Mouse (Mus musculus) lung, adult 2 months (tissue): ENCODE measurements around the gene D11Wsu47e. TPM values are rescaled to one million over a fixed set of nuclear protein-coding genes. Genes with fewer than 3 reads are reported as not detected.

ENCODE experiments used
- DNase-seq: peaks from one replicate; pipeline ENCODE4 v3.0.0; 2022
- H3K4me1 ChIP-seq: fragments of 200-500 bp; 2 replicates; pipeline ENCODE4 v1.6.1; 2011; ENCODE audit warnings: low read length; ENCODE audit not compliant: control insufficient read depth, insufficient read depth
- H3K4me3 ChIP-seq: fragments of 200-500 bp; replicated peaks from 2 replicates; pipeline ENCODE3; 2011; ENCODE audit warnings: low read depth, mild to moderate bottlenecking, control low read depth, low read length; ENCODE audit errors: extremely low read depth
- CTCF ChIP-seq: fragments of 200-500 bp; IDR thresholded peaks from 2 replicates; pipeline ENCODE4 v1.5.1; 2011; ENCODE audit warnings: mild to moderate bottlenecking, low read length, control low read depth; ENCODE audit not compliant: insufficient read depth
- POLR2A ChIP-seq: fragments of 200-500 bp; IDR thresholded peaks from 2 replicates; pipeline ENCODE4 v1.6.1; 2011; ENCODE audit warnings: low read depth, mild to moderate bottlenecking, control low read depth, low read length, borderline replicate concordance; ENCODE audit errors: extremely low read depth
- WGBS: fragments of 180-500 bp; shearing (Covaris S2); methylation state at CpG from one replicate; pipeline ENCODE4 v1.1.7; 2018; 5-methylcytosine and 5-hydroxymethylcytosine counted together
- polyA plus RNA-seq: library from polyadenylated mRNA; depleted of rRNA; stranded (reverse); fragments of >200 nt; gene quantifications from 2 replicates; pipeline ENCODE4 v1.2.3, GENCODE M21; 2012

Gene D11Wsu47e
- polyA plus RNA-seq, 1 experiment: 7.1 TPM

GRCm38 (mm10) chr11:113678373-113678772, 5.8 kb upstream of the D11Wsu47e start:
- DNase-seq: no peak
- H3K4me1 ChIP-seq: peaks cover 8% of the 10 kb centered on the region
- 68% methylated on average over 8 of the region's 8 CpGs for WGBS
- no peak overlapping the region for H3K4me3 ChIP-seq
- TF ChIP-seq CTCF: no peak
- no peak for TF ChIP-seq POLR2A

GRCm38 (mm10) chr11:113680954-113681353, 3.3 kb upstream of the D11Wsu47e start:
- Histone ChIP-seq H3K4me3 (no peak overlapping the region), H3K4me1 (peaks cover 11% of the 10 kb centered on the region)
- WGBS: 70% methylated on average over 2 of the region's 2 CpGs
- TF ChIP-seq POLR2A: no peak
- no peak for TF ChIP-seq CTCF
- no peak for DNase-seq

- H3K4me1 ChIP-seq: peaks cover 11% of the 10 kb centered on the region
- TF ChIP-seq POLR2A: no peak
- no peak for TF ChIP-seq CTCF
- H3K4me3 ChIP-seq: no peak overlapping the region
- no peak for DNase-seq
Measured at GRCm38 (mm10) chr11:113681979-113682378, 2.2 kb upstream of the D11Wsu47e start.

- DNase-seq: peak; percentile 43
- WGBS: 1% methylated on average over 38 of the region's 38 CpGs
- TF ChIP-seq CTCF: no peak
- peak; percentile 3; the same call in 1 of the 2 replicates for TF ChIP-seq POLR2A
- H3K4me3 ChIP-seq: peak overlapping the region; percentile 100
- H3K4me1 ChIP-seq: peaks cover 11% of the 10 kb centered on the region
Measured at GRCm38 (mm10) chr11:113682897-113683626, 1.1 kb upstream of the D11Wsu47e start.

- WGBS: under 1% methylated on average over 37 of the region's 38 CpGs
- Histone ChIP-seq H3K4me1 (peaks cover 9% of the 10 kb centered on the region), H3K4me3 (peak overlapping the region; percentile 100)
- TF ChIP-seq CTCF: no peak
- no peak for TF ChIP-seq POLR2A
- DNase-seq: no peak
Measured at GRCm38 (mm10) chr11:113683627-113683956, 620 bp upstream of the D11Wsu47e start.

GRCm38 (mm10) chr11:113684707-113685426, 655 bp downstream of the D11Wsu47e start:
- no peak for TF ChIP-seq POLR2A
- TF ChIP-seq CTCF: no peak
- H3K4me1 ChIP-seq: peaks cover 6% of the 10 kb centered on the region
- peak overlapping the region; percentile 96 for H3K4me3 ChIP-seq
- DNase-seq: no peak
- WGBS: 39% methylated on average over 25 of the region's 25 CpGs

- no peak for TF ChIP-seq POLR2A
- no peak for TF ChIP-seq CTCF
- Histone ChIP-seq H3K4me3 (no peak overlapping the region), H3K4me1 (peaks cover 6% of the 10 kb centered on the region)
- WGBS: 83% methylated on average over 2 of the region's 2 CpGs
- no peak for DNase-seq
Measured at GRCm38 (mm10) chr11:113687031-113687430, 2.8 kb downstream of the D11Wsu47e start.

- H3K4me1 ChIP-seq: no peaks in the 10 kb centered on the region
- DNase-seq: no peak
- 87% methylated on average over 12 of the region's 12 CpGs for WGBS
- H3K4me3 ChIP-seq: no peak overlapping the region
- TF ChIP-seq CTCF: no peak
- TF ChIP-seq POLR2A: no peak
Measured at GRCm38 (mm10) chr11:113690506-113690905, 6.3 kb downstream of the D11Wsu47e start.

GRCm38 (mm10) chr11:113691318-113691717, 7.1 kb downstream of the D11Wsu47e start:
- WGBS: 90% methylated on average over 5 of the region's 5 CpGs
- no peak for TF ChIP-seq POLR2A
- TF ChIP-seq CTCF: no peak
- no peak for DNase-seq

GRCm38 (mm10) chr11:113691851-113692250, 7.6 kb downstream of the D11Wsu47e start:
- no peak for DNase-seq
- no peaks in the 10 kb centered on the region for H3K4me1 ChIP-seq
- H3K4me3 ChIP-seq: no peak overlapping the region
- TF ChIP-seq POLR2A (no peak), CTCF (no peak)
- WGBS: 72% methylated on average over 3 of the region's 3 CpGs

More at GRCm38 (mm10) chr11:113691318-113691717, 7.1 kb downstream of the D11Wsu47e start:
- Histone ChIP-seq H3K4me1 (no peaks in the 10 kb centered on the region), H3K4me3 (no peak overlapping the region)
